Mouse (Mus musculus) neural tube, embryonic 13.5 days (tissue): ENCODE measurements around the gene Katnb1. TPM values are rescaled to one million over a fixed set of nuclear protein-coding genes. Genes with fewer than 3 reads are reported as not detected.
A peak's percentile ranks its signal among the peaks of the same experiment; 100 is the strongest.

Experiments
- ATAC-seq: fragments of 200-750 bp; cut with Nextera tagmentation; 2 replicates; pipeline ENCODE4 v1.8.0; 2017; ENCODE audit warnings: low read depth, mild to moderate bottlenecking, moderate TSS enrichment, moderate library complexity
- H3K27ac ChIP-seq: fragments of 300-500 bp; sonication (generic); replicated peaks from 2 replicates; pipeline ENCODE4 v1.5.1; 2015; ENCODE audit warnings: moderate library complexity, mild to moderate bottlenecking, inconsistent platforms
- H3K27me3 ChIP-seq: fragments of 300-500 bp; sonication (generic); 2 replicates; pipeline ENCODE4 v1.6.1; 2015; ENCODE audit warnings: mild to moderate bottlenecking, inconsistent platforms
- H3K36me3 ChIP-seq: fragments of 300-500 bp; sonication (generic); 2 replicates; pipeline ENCODE4 v1.6.1; 2015; ENCODE audit warnings: mild to moderate bottlenecking, inconsistent platforms
- H3K4me1 ChIP-seq: fragments of 300-500 bp; sonication (generic); replicated peaks from 2 replicates; pipeline ENCODE4 v1.6.1; 2015; ENCODE audit warnings: inconsistent platforms
- H3K4me2 ChIP-seq: fragments of 300-500 bp; sonication (generic); 2 replicates; pipeline ENCODE4 v1.6.1; 2015; ENCODE audit warnings: inconsistent platforms, mild to moderate bottlenecking, moderate library complexity
- H3K4me3 ChIP-seq: fragments of 300-500 bp; sonication (generic); 2 replicates; pipeline ENCODE4 v1.5.1; 2015; ENCODE audit warnings: mild to moderate bottlenecking, inconsistent platforms
- H3K9ac ChIP-seq: fragments of 300-500 bp; sonication (generic); 2 replicates; pipeline ENCODE4 v1.6.1; 2015; ENCODE audit warnings: moderate library complexity, mild to moderate bottlenecking, inconsistent platforms
- H3K9me3 ChIP-seq: fragments of 300-500 bp; sonication (generic); 2 replicates; pipeline ENCODE4 v1.6.1; 2016; ENCODE audit warnings: inconsistent platforms
- WGBS: fragments of 180-500 bp; shearing (Covaris S2); methylation state at CpG from one replicate; pipeline ENCODE4 v1.1.7; 2015; 5-methylcytosine and 5-hydroxymethylcytosine counted together
- polyA plus RNA-seq: library from polyadenylated mRNA; unstranded; fragments of >200 nt; fragmentation: Nextera tagmentation; extraction: Ambion mirVana; gene quantifications from 2 replicates; pipeline ENCODE4 v1.2.1, GENCODE M21; 2015

Gene Katnb1
- polyA plus RNA-seq, 1 experiment from 2014 or later, result 41.4 TPM

DNA sequence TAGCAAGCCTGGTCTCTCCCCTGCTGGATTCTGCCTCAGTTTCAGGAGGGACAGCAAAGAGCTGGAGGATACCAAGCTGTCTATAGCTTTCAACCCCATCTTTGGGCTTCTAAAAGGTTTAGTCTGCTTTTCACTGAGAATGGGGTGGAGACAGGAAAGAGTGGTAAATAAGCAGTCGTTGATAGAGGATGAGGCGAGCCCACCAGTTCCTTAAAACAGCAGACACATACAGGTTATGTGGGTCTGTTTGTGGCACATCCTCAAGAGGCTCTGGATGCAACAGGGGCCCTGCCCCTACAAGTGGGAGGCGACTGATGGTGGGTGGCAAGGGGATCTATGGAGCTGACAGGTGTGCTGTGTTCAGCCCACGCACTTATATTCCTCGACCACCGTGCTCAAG is 22.3 kb upstream of the Katnb1 start:
- no peak overlapping the region for H3K9ac ChIP-seq
- H3K4me3 ChIP-seq, result no peak overlapping the region
- no peaks in the 10 kb centered on the region for H3K27me3 ChIP-seq
- H3K4me1 ChIP-seq, result no peaks in the 10 kb centered on the region
- no peak overlapping the region for H3K4me2 ChIP-seq
- H3K36me3 ChIP-seq, result no peaks in the 10 kb centered on the region
- WGBS, result 81% methylated on average over 6 of the region's 6 CpGs
- H3K9me3 ChIP-seq, result no peaks in the 10 kb centered on the region
- ATAC-seq, result no peak
- H3K27ac ChIP-seq, result no peak overlapping the region

DNA sequence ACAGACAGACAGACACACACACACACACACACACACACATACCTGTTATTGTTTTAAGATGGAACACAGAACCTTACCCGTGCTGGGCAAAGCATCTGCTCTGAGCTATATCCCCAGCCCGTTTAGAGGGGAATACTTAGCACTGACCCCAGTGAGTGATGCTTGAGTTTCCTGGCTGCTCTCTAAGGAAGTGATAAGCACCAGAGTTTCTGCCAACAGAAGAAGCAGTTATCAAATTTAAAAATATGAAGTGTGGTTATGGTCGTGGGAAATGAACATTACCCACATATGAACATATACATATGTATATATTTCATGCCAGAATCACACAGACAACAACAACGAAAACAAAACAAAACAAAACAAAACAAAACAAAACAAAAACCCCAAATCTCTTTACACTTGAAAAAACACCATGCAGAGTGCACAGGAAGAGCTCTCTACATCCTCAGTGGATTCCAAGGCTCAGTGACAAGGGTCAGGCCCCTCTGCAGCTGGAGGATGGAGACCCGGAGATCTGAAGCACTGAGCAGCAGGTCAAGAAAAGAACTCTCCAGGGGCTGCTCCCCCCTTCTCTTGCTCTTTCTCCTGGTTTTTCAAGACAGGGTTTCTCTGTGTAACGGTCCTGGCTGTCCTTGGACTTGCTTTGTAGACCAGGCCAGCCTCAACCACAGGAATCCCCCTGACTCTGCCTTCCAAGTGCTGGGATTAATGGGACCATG is 21.0 kb upstream of the Katnb1 start:
- Histone ChIP-seq H3K9me3 (no peaks in the 10 kb centered on the region), H3K4me3 (no peak overlapping the region), H3K4me2 (no peak overlapping the region), H3K36me3 (no peaks in the 10 kb centered on the region), H3K27ac (no peak overlapping the region), H3K9ac (no peak overlapping the region), H3K27me3 (no peaks in the 10 kb centered on the region), H3K4me1 (no peaks in the 10 kb centered on the region)
- WGBS, result 79% methylated on average over 6 of the region's 6 CpGs
- ATAC-seq, result no peak

DNA sequence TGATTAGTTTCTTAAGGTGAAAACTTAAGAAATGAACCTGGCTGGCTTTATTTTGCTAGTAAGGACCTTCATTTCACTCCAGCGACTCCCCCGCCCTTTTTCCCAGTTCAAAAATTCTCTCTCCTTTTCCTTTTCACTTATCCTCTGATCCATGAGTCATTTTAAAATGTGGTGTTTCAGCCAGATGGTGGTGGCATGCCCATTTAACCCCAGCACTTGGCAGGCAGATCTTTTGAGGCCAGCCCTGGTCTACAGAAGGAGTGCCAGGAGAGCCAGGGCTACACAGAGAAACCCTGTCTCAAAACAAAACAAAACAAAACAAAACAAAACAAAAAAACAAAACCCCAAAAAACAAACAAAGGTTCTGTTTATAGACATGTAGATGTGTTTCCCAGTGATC is 16.5 kb upstream of the Katnb1 start:
- no peaks in the 10 kb centered on the region for H3K36me3 ChIP-seq
- 85% methylated on average over 2 of the region's 2 CpGs for WGBS
- no peaks in the 10 kb centered on the region for H3K9me3 ChIP-seq
- no peak overlapping the region for H3K4me3 ChIP-seq
- H3K4me2 ChIP-seq, result no peak overlapping the region
- no peaks in the 10 kb centered on the region for H3K27me3 ChIP-seq
- no peak overlapping the region for H3K27ac ChIP-seq
- H3K4me1 ChIP-seq, result no peaks in the 10 kb centered on the region
- no peak overlapping the region for H3K9ac ChIP-seq
- no peak for ATAC-seq

DNA sequence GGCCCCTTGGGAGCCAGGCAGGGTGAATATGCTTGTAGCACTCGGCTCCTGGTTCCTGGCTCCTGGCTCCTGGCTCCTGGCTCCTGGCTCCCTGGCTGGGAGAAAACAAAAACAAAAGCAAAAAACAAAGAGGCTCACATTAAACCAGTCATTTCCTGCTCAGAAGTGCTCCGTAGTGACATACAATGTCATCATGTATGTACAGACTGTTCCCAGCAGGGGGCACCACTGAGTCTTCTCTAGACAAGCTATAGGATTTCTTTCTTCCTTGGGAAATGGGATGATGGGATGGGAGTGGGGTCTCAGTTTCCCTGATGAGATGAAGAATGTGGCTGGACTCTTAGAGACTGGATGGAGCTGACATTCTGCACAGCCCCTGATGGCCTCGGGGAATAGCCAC is 13.4 kb upstream of the Katnb1 start:
- no peak for ATAC-seq
- H3K36me3 ChIP-seq, result no peaks in the 10 kb centered on the region
- H3K9me3 ChIP-seq, result no peaks in the 10 kb centered on the region
- WGBS, result 39% methylated on average over 3 of the region's 3 CpGs
- no peaks in the 10 kb centered on the region for H3K27me3 ChIP-seq
- no peak overlapping the region for H3K4me2 ChIP-seq
- no peak overlapping the region for H3K9ac ChIP-seq
- no peak overlapping the region for H3K27ac ChIP-seq
- H3K4me1 ChIP-seq, result no peaks in the 10 kb centered on the region
- H3K4me3 ChIP-seq, result no peak overlapping the region

DNA sequence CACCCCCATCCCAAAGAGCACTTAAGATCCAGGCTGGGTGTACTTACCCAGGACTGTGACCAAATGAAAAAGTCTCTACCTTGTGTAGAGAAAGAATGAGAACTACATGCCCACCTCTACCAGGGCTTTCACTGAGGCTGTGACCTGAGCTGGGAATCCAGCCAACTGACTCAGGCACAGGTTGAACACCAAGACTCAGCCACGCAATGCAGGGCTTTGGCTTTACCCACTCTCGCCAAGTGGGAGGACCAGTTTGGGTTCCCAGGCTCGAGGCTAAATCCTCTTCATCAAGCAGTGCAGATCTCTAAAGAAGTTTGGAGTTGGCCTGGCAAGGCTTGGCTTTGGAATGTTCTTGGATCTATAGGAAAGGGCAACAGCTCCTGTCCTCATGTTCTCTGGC is 5.5 kb upstream of the Katnb1 start:
- Histone ChIP-seq H3K4me2 (no peak overlapping the region), H3K27me3 (0 out of 2 replicates have a peak, but pooled peaks cover 3% of the 10 kb centered on the region), H3K4me1 (no peaks in the 10 kb centered on the region), H3K36me3 (no peaks in the 10 kb centered on the region), H3K9me3 (no peaks in the 10 kb centered on the region), H3K4me3 (no peak overlapping the region), H3K27ac (no peak overlapping the region), H3K9ac (no peak overlapping the region)
- 84% methylated on average over 3 of the region's 3 CpGs for WGBS
- no peak for ATAC-seq

DNA sequence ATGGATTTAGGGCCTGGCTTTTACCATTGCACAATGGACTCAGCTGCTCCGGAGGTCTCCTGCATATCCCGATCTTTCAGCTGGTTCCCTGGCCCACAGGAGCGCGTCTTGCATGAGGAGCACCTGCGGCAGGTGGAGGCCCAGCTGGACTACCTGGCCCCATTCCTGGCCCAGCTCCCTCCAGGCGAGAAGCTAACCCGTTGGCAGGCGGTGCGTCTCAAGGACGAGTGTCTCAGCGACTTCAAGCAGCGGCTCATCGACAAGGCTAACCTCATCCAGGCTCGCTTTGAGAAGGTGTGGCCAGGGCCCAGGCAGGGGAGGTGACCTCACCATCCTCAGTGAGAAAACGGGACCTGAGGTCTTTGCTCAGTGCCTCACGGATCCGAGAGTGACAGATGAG is 4.8 kb upstream of the Katnb1 start:
- WGBS, result 79% methylated on average over 17 of the region's 17 CpGs

DNA sequence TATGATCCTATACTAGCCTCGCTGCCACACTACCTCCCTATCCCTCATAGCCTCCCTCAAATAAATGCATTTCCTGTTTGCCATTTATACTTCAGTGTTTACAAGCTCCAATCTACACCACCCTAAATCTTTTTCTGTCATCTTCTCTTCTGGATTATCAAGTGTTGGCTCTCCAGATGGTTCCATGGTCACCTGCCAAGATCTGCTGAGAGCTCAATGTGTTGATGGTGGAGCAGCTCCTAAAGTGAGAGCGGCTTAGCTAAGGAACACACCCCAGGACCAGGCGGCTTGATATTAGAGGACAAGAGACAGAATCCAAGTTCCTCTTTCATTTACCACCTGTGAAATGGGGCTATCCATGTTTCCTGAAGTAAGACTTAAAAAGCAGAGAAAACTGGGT is 2.9 kb upstream of the Katnb1 start:
- no peak overlapping the region for H3K9ac ChIP-seq
- 85% methylated on average over 3 of the region's 3 CpGs for WGBS
- no peak overlapping the region for H3K4me2 ChIP-seq
- H3K9me3 ChIP-seq, result no peaks in the 10 kb centered on the region
- no peak overlapping the region for H3K4me3 ChIP-seq
- H3K27me3 ChIP-seq, result 0 out of 2 replicates have a peak, but pooled peaks cover 3% of the 10 kb centered on the region
- H3K36me3 ChIP-seq, result peaks cover 6% of the 10 kb centered on the region; the same call in 1 of the 2 replicates
- no peak for ATAC-seq
- peaks cover 17% of the 10 kb centered on the region for H3K4me1 ChIP-seq
- H3K27ac ChIP-seq, result no peak overlapping the region

More for the DNA sequence above, 4.8 kb upstream of the Katnb1 start:
- Histone ChIP-seq H3K27me3 (0 out of 2 replicates have a peak, but pooled peaks cover 3% of the 10 kb centered on the region), H3K4me1 (no peaks in the 10 kb centered on the region), H3K9me3 (no peaks in the 10 kb centered on the region), H3K4me2 (no peak overlapping the region), H3K36me3 (no peaks in the 10 kb centered on the region), H3K4me3 (no peak overlapping the region), H3K27ac (no peak overlapping the region), H3K9ac (no peak overlapping the region)
- ATAC-seq, result no peak

DNA sequence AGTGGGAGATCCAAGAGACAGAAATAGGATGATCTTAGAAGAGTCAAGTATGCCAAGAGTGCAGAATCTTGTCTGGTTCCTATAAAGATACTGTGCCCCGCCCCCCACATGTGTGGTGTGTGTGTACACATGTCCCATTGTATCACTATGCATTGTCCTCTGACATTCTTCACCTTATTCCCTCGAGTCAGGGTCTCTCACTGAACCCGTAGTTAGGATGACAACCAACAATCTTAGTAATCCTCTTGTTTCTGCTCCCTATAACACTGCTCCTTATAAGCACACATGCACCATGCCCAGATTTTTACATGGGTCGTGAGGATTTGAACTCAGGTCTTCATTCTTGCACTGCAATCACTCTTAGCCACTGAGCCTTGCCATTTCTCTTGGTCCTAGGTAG is 1.7 kb upstream of the Katnb1 start:
- H3K27ac ChIP-seq, result no peak overlapping the region
- peaks cover 17% of the 10 kb centered on the region for H3K36me3 ChIP-seq
- H3K9me3 ChIP-seq, result no peaks in the 10 kb centered on the region
- H3K27me3 ChIP-seq, result 0 out of 2 replicates have a peak, but pooled peaks cover 3% of the 10 kb centered on the region
- H3K4me3 ChIP-seq, result no peak overlapping the region
- ATAC-seq, result no peak
- no peak overlapping the region for H3K9ac ChIP-seq
- H3K4me1 ChIP-seq, result peaks cover 25% of the 10 kb centered on the region
- no peak overlapping the region for H3K4me2 ChIP-seq
- WGBS, result 93% methylated on average over 4 of the region's 4 CpGs

DNA sequence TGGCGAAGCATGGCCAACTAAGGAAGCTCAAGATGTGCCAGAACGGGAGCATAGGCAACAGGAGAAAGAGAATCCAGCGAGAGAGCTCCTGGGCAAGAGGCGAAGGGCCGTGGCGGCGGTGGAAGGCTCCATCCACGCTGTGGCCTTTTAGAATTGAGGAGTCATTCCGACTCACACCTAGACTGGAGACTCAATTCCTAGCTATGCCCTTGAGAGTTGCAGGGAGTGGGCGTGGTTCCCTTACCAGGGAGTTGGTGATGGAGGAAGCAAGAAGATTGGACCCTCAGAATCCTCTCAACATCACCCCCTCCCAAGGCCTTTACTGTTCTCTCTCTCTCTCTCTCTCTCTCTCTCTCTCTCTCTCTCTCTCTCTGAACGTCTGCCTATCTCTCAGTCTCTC is 664 bp downstream of the Katnb1 start:
- Histone ChIP-seq H3K4me1 (peaks cover 26% of the 10 kb centered on the region), H3K36me3 (peaks cover 38% of the 10 kb centered on the region), H3K27ac (peak overlapping the region; percentile 79), H3K9ac (peak overlapping the region; percentile 88), H3K27me3 (0 out of 2 replicates have a peak, but pooled peaks cover 3% of the 10 kb centered on the region), H3K4me3 (peak overlapping the region; percentile 87), H3K9me3 (no peaks in the 10 kb centered on the region), H3K4me2 (peak overlapping the region; percentile 97)
- no peak for ATAC-seq
- 11% methylated on average over 11 of the region's 11 CpGs for WGBS

DNA sequence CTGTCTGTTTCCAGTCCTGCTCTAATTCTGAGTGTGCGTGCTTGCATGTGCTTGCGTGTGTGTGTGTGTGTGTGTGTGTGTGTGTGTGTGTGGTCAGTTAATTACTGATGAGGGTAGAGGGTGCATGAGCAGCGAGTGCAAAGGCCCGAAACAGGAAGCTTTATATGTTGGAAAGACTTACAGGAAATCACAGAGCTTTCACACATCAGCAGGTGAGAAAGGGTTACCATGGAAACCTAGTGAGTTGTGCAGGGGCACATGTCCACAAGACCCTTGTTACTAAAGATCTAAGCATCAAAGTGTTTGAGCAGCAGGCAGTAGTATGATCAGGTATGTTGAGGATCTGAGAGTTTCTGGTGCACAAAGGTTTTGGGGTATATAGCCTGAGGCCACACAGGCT is 3.3 kb downstream of the Katnb1 start:
- ATAC-seq, result no peak
- Histone ChIP-seq H3K4me3 (no peak overlapping the region), H3K9ac (peak overlapping the region; percentile 1; the same call in 1 of the 2 replicates), H3K9me3 (no peaks in the 10 kb centered on the region), H3K27ac (no peak overlapping the region), H3K36me3 (peaks cover 64% of the 10 kb centered on the region), H3K27me3 (no peaks in the 10 kb centered on the region), H3K4me1 (peaks cover 26% of the 10 kb centered on the region), H3K4me2 (no peak overlapping the region)
- WGBS, result 86% methylated on average over 4 of the region's 4 CpGs

DNA sequence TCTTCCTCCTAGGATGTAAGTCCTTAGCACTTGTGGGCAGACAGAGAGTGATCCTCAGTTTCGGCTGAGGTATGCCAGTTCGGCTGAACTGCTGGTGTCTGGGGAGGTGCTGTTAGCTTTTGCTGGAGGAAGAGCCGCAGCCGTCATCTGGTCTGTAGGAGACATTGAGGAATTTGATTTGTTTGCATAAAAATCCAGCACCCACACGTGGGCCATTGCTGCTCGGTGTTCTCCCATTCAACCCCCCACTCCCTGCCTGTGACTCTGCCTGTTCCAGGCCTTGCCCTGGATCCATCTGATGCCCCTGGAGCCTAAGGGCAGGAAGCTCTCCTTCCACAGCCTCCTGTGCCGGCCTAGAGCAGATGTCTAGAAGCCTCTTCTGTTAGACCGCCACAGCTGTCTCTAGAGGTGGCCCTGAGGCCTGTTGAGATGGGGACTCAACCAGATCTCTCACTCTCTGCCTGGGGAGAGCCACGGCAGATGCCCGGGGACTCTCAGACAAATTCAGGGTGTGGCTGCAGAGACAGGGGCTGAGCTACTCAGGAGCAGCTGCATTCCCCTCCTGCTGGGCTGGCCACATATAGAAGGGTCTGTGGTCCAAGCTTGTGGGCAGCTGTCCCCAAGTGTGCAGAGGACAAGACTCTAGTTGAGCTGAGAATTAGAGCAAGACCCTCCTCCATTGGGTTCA is 3.9 kb downstream of the Katnb1 start:
- Histone ChIP-seq H3K4me3 (no peak overlapping the region), H3K9me3 (no peaks in the 10 kb centered on the region), H3K9ac (peak overlapping the region; percentile 8; the same call in 1 of the 2 replicates), H3K36me3 (peaks cover 68% of the 10 kb centered on the region), H3K27ac (no peak overlapping the region), H3K4me1 (peaks cover 26% of the 10 kb centered on the region), H3K27me3 (no peaks in the 10 kb centered on the region), H3K4me2 (no peak overlapping the region)
- no peak for ATAC-seq
- 84% methylated on average over 10 of the region's 10 CpGs for WGBS

DNA sequence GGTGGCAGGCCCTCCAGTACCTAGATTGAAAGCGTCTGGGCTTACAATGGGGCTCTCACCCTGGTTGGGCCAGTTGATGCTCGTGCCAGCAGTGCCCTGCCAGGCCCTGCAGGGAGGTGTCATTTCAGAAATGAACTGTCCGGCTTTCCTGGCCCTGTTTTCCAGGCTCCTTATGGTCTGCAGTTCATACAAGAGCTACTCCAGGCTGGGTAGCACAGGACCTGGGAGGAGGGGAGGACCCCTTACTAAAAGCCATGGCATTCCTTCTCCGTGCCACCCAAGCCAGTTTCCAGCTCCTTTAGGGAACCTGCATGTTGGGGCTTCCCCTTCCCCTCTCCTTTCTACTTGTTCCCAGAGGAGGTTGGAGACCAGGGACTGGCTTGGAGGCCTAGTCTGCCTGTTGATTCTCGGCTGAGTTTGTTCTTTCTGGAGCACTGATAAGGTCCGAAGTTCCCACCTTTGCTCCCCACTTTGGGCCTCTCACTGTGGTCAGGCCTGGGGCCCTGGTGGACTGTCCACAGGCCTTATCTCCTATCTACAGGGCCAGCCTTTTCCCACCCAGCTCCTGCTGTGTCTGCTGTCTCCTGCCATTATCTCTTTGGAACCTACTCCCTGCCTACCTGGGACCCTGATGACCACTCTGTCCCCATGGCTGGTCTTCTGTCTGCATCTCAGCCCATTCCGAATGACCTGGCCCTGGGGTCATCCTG is 4.6 kb downstream of the Katnb1 start:
- H3K36me3 ChIP-seq, result peaks cover 75% of the 10 kb centered on the region
- no peaks in the 10 kb centered on the region for H3K27me3 ChIP-seq
- H3K27ac ChIP-seq, result no peak overlapping the region
- peaks cover 26% of the 10 kb centered on the region for H3K4me1 ChIP-seq
- ATAC-seq, result no peak
- no peak overlapping the region for H3K4me3 ChIP-seq
- 88% methylated on average over 7 of the region's 7 CpGs for WGBS
- H3K4me2 ChIP-seq, result no peak overlapping the region
- 0 out of 2 replicates have a peak overlapping the region, but pooled peaks have one; percentile 8 for H3K9ac ChIP-seq
- no peaks in the 10 kb centered on the region for H3K9me3 ChIP-seq
